Mouse (Mus musculus): ENCODE data around the gene 2210010C04Rik.
"Not testable (repeated sequence)": the region's sequence is repeated elsewhere in the genome, so short reads cannot be mapped to it uniquely, and the experiment has no call there.

The 2210010C04Rik gene

DNA sequence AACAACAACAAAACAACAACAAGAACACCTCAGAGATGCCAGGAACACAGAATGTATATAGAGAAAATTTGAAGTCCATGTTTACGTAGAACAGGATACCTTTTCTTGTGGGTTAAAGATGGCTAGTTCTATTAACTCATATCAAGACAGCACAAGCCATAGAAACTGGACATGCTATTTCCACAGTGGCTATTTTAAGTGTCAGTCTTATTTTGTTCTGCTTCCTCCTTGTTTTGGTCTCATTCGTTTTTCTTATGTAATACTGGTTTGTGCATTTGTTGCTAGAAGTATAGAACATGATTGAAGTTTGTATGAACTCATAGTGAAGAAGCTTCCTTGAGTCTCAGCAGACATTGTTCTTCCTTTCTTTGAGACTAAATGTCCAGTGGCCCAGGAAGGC, 16.2 kb downstream of the 2210010C04Rik start:
- DNase-seq (ENCODE audit: low spot score): no peak

DNA sequence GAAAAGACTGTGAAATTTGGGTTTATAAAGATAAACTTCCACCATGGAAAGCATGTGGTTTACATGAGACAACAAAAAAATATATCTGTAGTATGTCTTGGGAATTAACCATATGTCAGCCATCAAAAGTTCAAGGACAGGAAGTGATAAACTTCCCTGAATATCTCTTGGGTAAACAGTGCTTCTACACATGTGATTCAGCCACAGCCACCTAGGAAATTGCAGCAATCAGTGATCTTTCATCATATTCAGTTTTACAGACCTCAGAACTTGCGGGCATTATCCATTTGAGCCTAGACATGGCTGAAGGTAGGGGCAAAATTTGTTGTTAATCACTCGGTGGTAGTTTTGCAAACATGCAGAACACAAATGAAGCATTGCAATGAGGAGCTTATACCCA, 16.7 kb downstream of the 2210010C04Rik start:
- no peak for DNase-seq (ENCODE audit: low spot score)

DNA sequence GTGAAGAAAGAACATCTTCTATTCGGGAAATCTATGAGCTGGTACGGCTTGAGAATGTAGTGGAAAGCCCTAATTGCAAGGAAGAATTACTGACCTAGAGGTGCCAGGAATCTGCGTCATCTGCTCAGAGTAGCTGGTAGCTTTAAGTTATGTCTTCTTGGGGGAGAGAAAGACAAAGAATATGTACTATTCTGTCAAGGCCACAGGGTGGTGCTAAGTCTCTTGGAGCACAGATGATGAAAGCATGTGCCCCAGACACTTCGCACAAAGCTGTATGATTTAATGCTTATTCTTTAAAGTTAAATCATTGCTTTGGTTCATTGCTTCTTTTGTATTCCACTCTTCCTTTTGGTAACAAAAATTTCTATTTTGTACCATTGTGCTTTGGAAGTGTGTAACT, 20.2 kb downstream of the 2210010C04Rik start:
- no peak for DNase-seq (ENCODE audit: low spot score)

GRCm38 (mm10) chr6:40999379-40999778, 35.9 kb downstream of the 2210010C04Rik start, which contains the start of gene Gm2663:
Gene Gm2663 (minus strand): TSS chr6:40999479.
- DNase-seq (ENCODE audit: low spot score): not testable (repeated sequence)
